Mouse (Mus musculus): ENCODE measurements at regions not wholly inside any gene's neighbourhood (a gene's known extent, or its start where the extent isn't known, plus 50 kb on each side); places are given as distances from the start of the nearest gene placed in this dataset.

GRCm38 (mm10) chr15:68646865-68647264 is 2146.2 kb upstream of the Lrrc6 start:
- WGBS, result 52% methylated on average over 3 of the region's 3 CpGs
- no peak for DNase-seq (ENCODE audit: low read depth, low spot score)

GRCm38 (mm10) chr15:68644862-68645261 is 2144.2 kb upstream of the Lrrc6 start:
- 65% methylated on average over 1 of the region's 1 CpGs for WGBS
- DNase-seq (ENCODE audit: low read depth, low spot score), result no peak

- no peak for DNase-seq (ENCODE audit: low read depth, low spot score)
Observed at GRCm38 (mm10) chr15:68635633-68636032, 2134.9 kb upstream of the Lrrc6 start.

GRCm38 (mm10) chr15:68626976-68627375 is 2126.3 kb upstream of the Lrrc6 start:
- DNase-seq (ENCODE audit: low read depth, low spot score), result no peak
- 85% methylated on average over 4 of the region's 4 CpGs for WGBS

- no peak for DNase-seq (ENCODE audit: low read depth, low spot score)
- 66% methylated on average over 3 of the region's 3 CpGs for WGBS
Observed at GRCm38 (mm10) chr15:68624831-68625230, 2124.1 kb upstream of the Lrrc6 start.

- DNase-seq (ENCODE audit: low read depth, low spot score), result no peak
- 73% methylated on average over 6 of the region's 6 CpGs for WGBS
Observed at GRCm38 (mm10) chr15:68620417-68621214, 2119.9 kb upstream of the Lrrc6 start.

GRCm38 (mm10) chr15:68606110-68606791 is 2105.5 kb upstream of the Lrrc6 start:
- DNase-seq (ENCODE audit: low read depth, low spot score), result no peak
- 49% methylated on average over 8 of the region's 8 CpGs for WGBS

GRCm38 (mm10) chr15:68605478-68605877 is 2104.8 kb upstream of the Lrrc6 start:
- 68% methylated on average over 2 of the region's 2 CpGs for WGBS
- DNase-seq (ENCODE audit: low read depth, low spot score), result no peak

- WGBS, result 71% methylated on average over 4 of the region's 4 CpGs
Observed at GRCm38 (mm10) chr15:68582177-68582576, 2081.5 kb upstream of the Lrrc6 start.

GRCm38 (mm10) chr15:68579486-68579885 is 2078.8 kb upstream of the Lrrc6 start:
- DNase-seq (ENCODE audit: low read depth, low spot score), result no peak
- WGBS, result 91% methylated on average over 2 of the region's 2 CpGs

More at GRCm38 (mm10) chr15:68582177-68582576, 2081.5 kb upstream of the Lrrc6 start:
- no peak for DNase-seq (ENCODE audit: low read depth, low spot score)

GRCm38 (mm10) chr15:68560654-68561053 is 2059.9 kb upstream of the Lrrc6 start:
- no peak for DNase-seq (ENCODE audit: low read depth, low spot score)
- 72% methylated on average over 3 of the region's 3 CpGs for WGBS

- 58% methylated on average over 7 of the region's 7 CpGs for WGBS
- no peak for DNase-seq (ENCODE audit: low read depth, low spot score)
Observed at GRCm38 (mm10) chr15:68556133-68556532, 2055.4 kb upstream of the Lrrc6 start.

- no peak for DNase-seq (ENCODE audit: low read depth, low spot score)
- WGBS, result 72% methylated on average over 4 of the region's 4 CpGs
Observed at GRCm38 (mm10) chr15:68536055-68536325, 2035.3 kb upstream of the Lrrc6 start.

- WGBS, result 72% methylated on average over 10 of the region's 10 CpGs
Observed at GRCm38 (mm10) chr15:68535297-68536054, 2034.8 kb upstream of the Lrrc6 start.

GRCm38 (mm10) chr15:68520759-68521158 is 2020.0 kb upstream of the Lrrc6 start:
- WGBS, result 63% methylated on average over 2 of the region's 2 CpGs
- DNase-seq (ENCODE audit: low read depth, low spot score), result no peak

More at GRCm38 (mm10) chr15:68535297-68536054, 2034.8 kb upstream of the Lrrc6 start:
- DNase-seq (ENCODE audit: low read depth, low spot score), result no peak

- DNase-seq (ENCODE audit: low read depth, low spot score), result no peak
- 54% methylated on average over 2 of the region's 2 CpGs for WGBS
Observed at GRCm38 (mm10) chr15:68512431-68512830, 2011.7 kb upstream of the Lrrc6 start.

- 83% methylated on average over 5 of the region's 5 CpGs for WGBS
Observed at GRCm38 (mm10) chr15:68508190-68508589, 2007.5 kb upstream of the Lrrc6 start.

GRCm38 (mm10) chr15:68506093-68506492 is 2005.4 kb upstream of the Lrrc6 start:
- DNase-seq (ENCODE audit: low read depth, low spot score), result no peak
- 57% methylated on average over 2 of the region's 2 CpGs for WGBS

More at GRCm38 (mm10) chr15:68508190-68508589, 2007.5 kb upstream of the Lrrc6 start:
- no peak for DNase-seq (ENCODE audit: low read depth, low spot score)

GRCm38 (mm10) chr15:68496438-68496837 is 1995.7 kb upstream of the Lrrc6 start:
- WGBS, result 71% methylated on average over 2 of the region's 2 CpGs
- no peak for DNase-seq (ENCODE audit: low read depth, low spot score)

GRCm38 (mm10) chr15:68484789-68485188 is 1984.1 kb upstream of the Lrrc6 start:
- WGBS, result 93% methylated on average over 1 of the region's 1 CpGs
- no peak for DNase-seq (ENCODE audit: low read depth, low spot score)

All from large intestine, adult 2 months (tissue).